Mouse (Mus musculus) G1E (cell line): ENCODE results near the gene Ints2. TPM values are rescaled to one million over a fixed set of nuclear protein-coding genes. Genes with fewer than 3 reads are reported as not detected.

Experiments
- ATAC-seq: 2 replicates; pipeline ENCODE4 v1.8.0; 2016; ENCODE audit warnings: mild to moderate bottlenecking; ENCODE audit not compliant: insufficient number of reproducible peaks, poor library complexity, low FRiP score, severe bottlenecking; ENCODE audit errors: extremely low read depth
- DNase-seq: peaks from one replicate; pipeline ENCODE4 v3.0.0; 2012; ENCODE audit warnings: low spot score
- H3K27me3 ChIP-seq: 2 replicates; pipeline ENCODE4 v1.6.1; 2012; ENCODE audit warnings: mild to moderate bottlenecking, low read length, inconsistent platforms; ENCODE audit not compliant: insufficient read depth
- H3K36me3 ChIP-seq: replicated peaks from 2 replicates; pipeline ENCODE3; 2012; ENCODE audit warnings: mild to moderate bottlenecking, inconsistent platforms
- H3K4me1 ChIP-seq: 2 replicates; pipeline ENCODE4 v1.6.1; 2012; ENCODE audit warnings: low read depth, low read length, inconsistent platforms, mixed read lengths; ENCODE audit not compliant: insufficient read depth
- H3K4me3 ChIP-seq: 2 replicates; pipeline ENCODE4 v1.5.1; 2012; ENCODE audit warnings: low read depth, mild to moderate bottlenecking, inconsistent platforms, low read length, moderate library complexity, mixed read lengths
- H3K9me3 ChIP-seq: replicated peaks from 2 replicates; pipeline ENCODE4 v1.6.1; 2012; ENCODE audit warnings: inconsistent platforms
- CTCF ChIP-seq: IDR thresholded peaks from 2 replicates; pipeline ENCODE4 v1.5.1; 2012; ENCODE audit warnings: low read depth, low read length, inconsistent platforms, mixed read lengths
- GATA1 ChIP-seq: IDR thresholded peaks from 2 replicates; pipeline ENCODE4 v1.6.1; 2012; ENCODE audit warnings: borderline replicate concordance, low read length, inconsistent platforms, mixed read lengths
- GATA2 ChIP-seq: IDR thresholded peaks from 2 replicates; pipeline ENCODE4 v1.6.1; 2012; ENCODE audit warnings: low read depth, low read length, inconsistent platforms, borderline replicate concordance
- POLR2AphosphoS5 ChIP-seq: IDR thresholded peaks from 2 replicates; pipeline ENCODE4 v1.6.1; 2012; ENCODE audit warnings: low read depth, low read length, inconsistent platforms; ENCODE audit not compliant: insufficient replicate concordance
- TAL1 ChIP-seq: conservative IDR thresholded peaks from 2 replicates; pipeline ENCODE4 v1.6.1; 2012; ENCODE audit warnings: low read depth, low read length, inconsistent platforms, mixed read lengths
- polyA plus RNA-seq: library from polyadenylated mRNA; stranded (reverse); fragments of >175 nt; gene quantifications from 2 replicates; pipeline ENCODE4 v1.2.3, GENCODE M21; 2012
- total RNA-seq, 2 experiments: library from RNA; stranded (forward) in 1 of 2; stranded (reverse) in 1 of 2; fragments of 200-1000 nt in 1 of 2; fragments of >200 nt in 1 of 2; fragmentation: Nextera tagmentation in 1 of 2; gene quantifications; 2 replicates each; pipeline ENCODE4 v1.2.3; 2014 to 2017

Ints2 gene
- total and polyA plus RNA-seq, 3 experiments, result 6.0 to 64.1 (median 40.2) TPM

DNA sequence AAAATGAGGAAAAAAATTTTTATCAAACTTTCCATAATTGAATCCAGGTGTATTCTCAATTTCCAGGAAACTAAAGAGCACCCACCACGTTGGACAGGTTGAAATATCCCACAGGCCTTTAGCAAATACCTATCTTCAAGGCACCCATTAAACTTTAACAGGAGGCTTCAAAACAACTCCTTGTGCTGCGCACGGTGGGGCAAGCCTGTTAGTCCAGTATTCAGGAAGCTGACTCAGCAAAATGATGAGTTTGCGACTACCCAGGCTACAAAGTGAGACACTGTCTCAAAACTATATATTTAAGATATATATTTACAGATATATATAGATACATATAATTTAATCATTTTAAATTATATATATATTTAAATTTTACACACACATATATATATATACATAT, 24.9 kb downstream of the Ints2 start:
- H3K36me3 ChIP-seq, result peaks cover 78% of the 10 kb centered on the region
- DNase-seq, result no peak
- H3K4me3 ChIP-seq, result no peak overlapping the region
- H3K9me3 ChIP-seq, result no peaks in the 10 kb centered on the region
- no peaks in the 10 kb centered on the region for H3K27me3 ChIP-seq
- no peak for TF ChIP-seq POLR2AphosphoS5
- no peak for TF ChIP-seq TAL1
- no peaks in the 10 kb centered on the region for H3K4me1 ChIP-seq
- no peak for ATAC-seq

DNA sequence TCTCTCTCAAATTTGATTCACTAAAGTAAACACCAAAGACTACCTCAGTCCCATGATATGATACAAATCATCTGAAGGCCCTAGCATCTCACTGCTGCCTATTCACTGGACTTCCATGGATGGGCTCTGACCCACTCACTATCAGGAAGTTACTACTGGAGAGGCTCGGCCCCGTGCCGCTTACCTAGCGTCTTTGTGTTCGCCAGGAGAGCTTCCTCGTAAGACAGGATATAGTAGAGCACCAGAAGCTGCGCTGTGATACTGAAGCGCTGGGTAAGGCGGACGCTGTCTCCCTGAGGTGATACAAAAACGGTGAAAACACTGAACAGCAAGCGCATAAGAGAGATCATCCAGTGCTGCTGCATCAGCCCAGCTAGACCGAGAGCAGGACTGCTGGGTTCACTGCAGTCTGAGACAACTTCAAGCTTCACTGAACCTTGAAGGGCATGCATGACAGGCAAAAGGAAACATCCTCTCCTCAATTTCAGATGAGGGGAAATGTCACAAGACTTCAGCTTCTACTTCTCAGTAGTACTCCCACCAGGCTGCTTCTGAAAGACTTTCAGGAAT, 25.5 kb downstream of the Ints2 start:
- no peaks in the 10 kb centered on the region for H3K9me3 ChIP-seq
- H3K27me3 ChIP-seq, result no peaks in the 10 kb centered on the region
- H3K4me3 ChIP-seq, result no peak overlapping the region
- TF ChIP-seq TAL1 (no peak), GATA2 (no peak), GATA1 (no peak), CTCF (no peak), POLR2AphosphoS5 (no peak)
- peaks cover 78% of the 10 kb centered on the region for H3K36me3 ChIP-seq
- DNase-seq (no peak), ATAC-seq (no peak)
- peaks cover 2% of the 10 kb centered on the region; the same call in 1 of the 2 replicates for H3K4me1 ChIP-seq

DNA sequence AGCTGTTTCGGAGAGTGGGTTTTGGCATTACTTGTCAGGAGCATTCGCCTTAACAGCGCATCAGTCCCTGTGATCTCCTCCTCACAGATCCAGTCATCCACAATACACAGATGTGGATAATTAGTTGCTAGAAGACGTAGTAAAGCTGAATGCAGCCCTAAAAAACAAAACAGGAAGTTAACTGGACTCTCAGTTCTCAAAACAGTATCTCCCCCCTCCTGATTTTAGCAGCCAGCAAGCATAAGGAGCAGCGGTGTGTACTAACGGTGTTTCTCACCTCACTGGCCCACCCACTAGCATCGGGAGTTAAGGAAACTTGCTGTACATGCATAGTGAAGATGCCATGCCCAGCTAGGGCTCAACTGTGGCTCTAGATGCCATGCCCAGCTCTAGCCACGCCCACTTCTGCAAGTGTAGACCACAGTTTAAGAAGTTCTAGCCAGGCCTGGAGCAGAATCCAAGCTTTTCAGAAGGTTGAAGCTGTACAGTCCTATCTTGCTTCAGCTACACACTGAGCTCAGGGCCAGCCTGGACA, 30.7 kb downstream of the Ints2 start:
- ATAC-seq (no peak), DNase-seq (no peak)
- TF ChIP-seq GATA1 (no peak), CTCF (no peak), POLR2AphosphoS5 (no peak), TAL1 (no peak), GATA2 (no peak)
- Histone ChIP-seq H3K36me3 (peaks cover 83% of the 10 kb centered on the region), H3K4me3 (no peak overlapping the region), H3K27me3 (no peaks in the 10 kb centered on the region), H3K4me1 (peaks cover 6% of the 10 kb centered on the region), H3K9me3 (no peaks in the 10 kb centered on the region)

DNA sequence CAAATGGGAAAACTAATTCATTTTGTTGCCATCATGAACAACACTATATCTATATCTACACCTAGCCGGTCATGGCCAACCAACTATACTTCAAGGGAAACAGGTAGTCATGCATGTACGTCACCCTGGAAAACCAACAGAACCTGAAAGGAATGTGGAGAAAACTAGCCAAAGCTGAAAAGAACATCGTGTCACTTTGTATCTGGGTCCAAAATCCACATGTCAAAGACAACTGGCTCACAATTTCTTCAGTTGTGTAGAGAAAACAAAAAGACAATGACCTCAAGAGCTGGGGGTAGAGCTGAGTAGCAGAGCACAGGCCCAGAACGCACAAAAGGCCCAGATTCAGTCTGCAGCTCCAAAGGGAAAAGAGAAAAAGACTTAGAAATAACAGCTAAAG, 31.6 kb downstream of the Ints2 start:
- peaks cover 6% of the 10 kb centered on the region for H3K4me1 ChIP-seq
- TF ChIP-seq GATA2 (no peak), TAL1 (no peak), POLR2AphosphoS5 (no peak), CTCF (no peak), GATA1 (no peak)
- DNase-seq (no peak), ATAC-seq (no peak)
- peaks cover 81% of the 10 kb centered on the region for H3K36me3 ChIP-seq
- H3K4me3 ChIP-seq, result no peak overlapping the region
- no peaks in the 10 kb centered on the region for H3K27me3 ChIP-seq
- no peaks in the 10 kb centered on the region for H3K9me3 ChIP-seq

DNA sequence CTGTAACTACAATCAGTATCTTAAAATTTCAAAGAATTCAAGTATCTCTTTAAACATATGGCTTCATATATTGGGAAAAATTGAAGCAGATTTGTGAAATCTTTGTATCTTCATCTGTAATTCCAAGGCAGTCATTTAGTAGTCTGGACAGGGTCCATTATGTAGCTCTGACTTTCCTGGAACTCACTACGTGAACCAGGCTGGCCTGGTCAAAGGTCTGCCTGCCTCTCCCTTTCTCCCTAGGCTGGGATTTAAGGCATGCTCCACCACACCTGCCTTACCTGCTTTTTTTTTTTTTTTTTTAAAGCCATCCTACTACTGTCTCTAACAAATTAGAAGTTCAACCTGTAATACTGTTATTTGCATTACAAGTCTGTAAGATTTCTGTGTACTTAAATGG, 45.6 kb downstream of the Ints2 start:
- H3K9me3 ChIP-seq, result no peaks in the 10 kb centered on the region
- peaks cover 19% of the 10 kb centered on the region for H3K4me1 ChIP-seq
- ATAC-seq (no peak), DNase-seq (no peak)
- TF ChIP-seq GATA1 (no peak), CTCF (no peak), GATA2 (no peak)
- no peak overlapping the region for H3K4me3 ChIP-seq
- H3K27me3 ChIP-seq, result no peaks in the 10 kb centered on the region
- peaks cover 77% of the 10 kb centered on the region for H3K36me3 ChIP-seq

DNA sequence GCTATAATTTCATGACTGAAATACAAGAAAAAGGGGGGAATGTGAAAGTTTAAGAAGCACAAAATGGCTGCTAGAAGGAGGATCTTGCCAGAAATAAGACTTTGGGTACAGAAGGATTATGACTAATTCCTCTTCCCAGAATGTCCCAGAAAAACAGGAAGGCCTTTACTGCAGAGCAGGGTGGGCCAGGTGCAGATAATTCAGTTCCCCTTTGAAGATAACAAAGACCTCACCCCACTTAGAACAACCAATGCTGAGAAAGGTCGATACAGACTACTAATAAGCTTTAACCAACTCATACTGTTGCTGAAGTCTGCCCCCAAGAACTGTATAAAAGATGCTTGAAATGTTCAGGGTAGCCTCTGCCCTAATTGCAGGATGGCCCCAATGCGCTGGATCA, 48.3 kb downstream of the Ints2 start:
- Histone ChIP-seq H3K4me1 (peaks cover 37% of the 10 kb centered on the region), H3K27me3 (no peaks in the 10 kb centered on the region), H3K36me3 (peaks cover 79% of the 10 kb centered on the region), H3K9me3 (no peaks in the 10 kb centered on the region), H3K4me3 (no peak overlapping the region)
- no peak for ATAC-seq
- DNase-seq, result no peak
- TF ChIP-seq POLR2AphosphoS5 (no peak), TAL1 (no peak), GATA1 (no peak), GATA2 (no peak), CTCF (no peak)

DNA sequence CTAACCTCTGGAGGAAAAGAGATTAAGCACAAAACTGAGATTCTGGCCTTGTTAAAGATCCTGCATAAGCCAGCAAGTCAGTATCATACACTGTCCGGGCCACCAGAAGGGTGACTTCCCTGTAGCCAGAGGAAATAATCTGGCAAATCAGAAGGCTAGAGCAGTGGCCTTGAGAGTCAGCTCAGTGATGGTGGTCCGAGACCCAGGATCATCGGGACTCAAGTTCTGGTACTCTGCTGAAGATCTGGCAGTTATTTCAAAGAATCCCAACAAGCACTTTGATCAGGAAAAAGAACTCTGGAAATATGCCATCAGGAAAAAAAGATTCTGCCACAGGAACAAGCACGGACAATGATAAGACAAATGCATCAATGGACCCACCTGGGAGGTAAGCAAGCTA, 51.5 kb downstream of the Ints2 start:
- ATAC-seq (no peak), DNase-seq (no peak)
- Histone ChIP-seq H3K4me1 (peaks cover 49% of the 10 kb centered on the region), H3K27me3 (no peaks in the 10 kb centered on the region), H3K36me3 (peaks cover 74% of the 10 kb centered on the region), H3K9me3 (no peaks in the 10 kb centered on the region), H3K4me3 (no peak overlapping the region)
- TF ChIP-seq CTCF, result no peak
- TF ChIP-seq POLR2AphosphoS5, result no peak
- TF ChIP-seq GATA1, result no peak
- no peak for TF ChIP-seq TAL1
- no peak for TF ChIP-seq GATA2
